Mouse (Mus musculus) liver, adult 2 months (tissue): ENCODE data around the gene Arfgap2.

Experiments
- CTCF ChIP-seq: fragments of 200-500 bp; IDR thresholded peaks from 2 replicates; pipeline ENCODE4 v1.5.1; 2011; ENCODE audit warnings: low read depth, low read length, control low read depth
- POLR2A ChIP-seq: fragments of 200-500 bp; IDR thresholded peaks from 2 replicates; pipeline ENCODE4 v1.6.1; 2011; ENCODE audit warnings: low read length, control low read depth; ENCODE audit not compliant: insufficient read depth; ENCODE audit errors: extremely low read depth

GRCm38 (mm10) chr2:91258054-91258453 is 6.7 kb upstream of the Arfgap2 start:
- TF ChIP-seq CTCF (no peak), POLR2A (0 out of 2 replicates have a peak, but pooled peaks have one; percentile 21)
